Mouse (Mus musculus): ENCODE data around the gene Myof.

DNA sequence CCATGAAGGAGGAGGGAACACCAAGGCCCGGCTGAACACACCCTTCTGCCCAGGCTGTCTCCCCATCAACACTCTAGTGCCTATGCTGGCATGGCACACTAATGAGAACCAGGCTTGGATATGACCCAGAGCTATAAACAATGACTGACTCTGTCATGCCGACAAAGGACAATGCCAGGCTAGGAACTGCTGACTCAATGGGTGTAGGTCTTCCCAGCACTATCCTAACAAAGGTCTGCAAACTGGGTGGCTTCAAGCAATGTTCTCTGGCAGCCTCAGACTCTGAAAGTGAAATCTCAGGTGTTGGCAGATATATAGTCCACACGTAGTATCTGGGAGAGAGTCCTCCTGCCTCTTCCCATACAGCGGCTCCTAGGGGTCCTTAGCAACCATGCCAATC, 55.2 kb downstream of the Myof start:
- no peak for TF ChIP-seq CTCF (IDR thresholded peaks at IDR 0.05; ENCODE audit: extremely low read depth, insufficient read length, insufficient replicate concordance, low read depth, low read length)
- TF ChIP-seq POLR2A (IDR thresholded peaks at IDR 0.05; ENCODE audit: low read depth, low read length) = no peak
